Mouse (Mus musculus): Measurements from ENCODE around the gene Rps6ka3. TPM values are rescaled to one million over a fixed set of nuclear protein-coding genes. Genes with fewer than 3 reads are reported as not detected.

Rps6ka3 gene
- total RNA-seq (2021) = 10 to 100 TPM; 49.3 to 49.9 TPM
- long read RNA-seq, experiment 1, partial matches to known transcripts = 1 of 4 reads
- long read RNA-seq, experiment 1, other reads (novel, unspliced or antisense) = 3 of 4 reads
- long read RNA-seq, experiment 2, partial matches to known transcripts = 0 of 3 reads
- long read RNA-seq, experiment 2, other reads (novel, unspliced or antisense) = 3 of 3 reads

GRCm38 (mm10) chrX:159210007-159210406 lies at the start of gene Rps6ka3:
TSS of gene Rps6ka3 (plus strand) at chrX:159210307.
- intact Hi-C loops (cut with DNase I) = no loop called here

GRCm38 (mm10) chrX:159169200-159169599 lies 40.9 kb upstream of the Rps6ka3 start:
- no peak for DNase-seq (ENCODE audit: low spot score in 2 of 2)
- intact Hi-C loops (cut with DNase I) = no loop called here

More at GRCm38 (mm10) chrX:159210007-159210406, at the start of gene Rps6ka3:
- no peak for DNase-seq (ENCODE audit: low spot score in 2 of 2)

GRCm38 (mm10) chrX:159171579-159171978 lies 38.5 kb upstream of the Rps6ka3 start:
- DNase-seq (ENCODE audit: low spot score in 2 of 2) = no peak
- intact Hi-C loops (cut with DNase I) = no loop called here

DNA sequence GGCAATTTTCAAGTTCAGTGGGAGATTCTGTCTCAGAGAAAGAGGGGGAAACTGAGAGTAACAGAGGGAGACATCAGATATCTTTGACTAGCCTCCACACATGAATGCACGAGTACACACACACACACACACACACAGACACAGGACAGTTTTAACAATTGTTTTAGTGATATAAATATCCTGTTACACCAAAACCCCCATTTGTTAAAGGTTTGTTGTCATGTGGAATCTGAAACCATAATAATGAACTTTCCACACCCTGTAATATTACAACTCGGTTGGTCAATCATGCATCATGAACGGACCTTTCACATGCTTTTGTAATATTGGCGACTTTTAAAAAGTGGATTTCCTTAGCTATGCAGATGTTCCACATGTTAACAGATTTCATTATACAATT lies 18.5 kb upstream of the Rps6ka3 start:
- no peak for DNase-seq (ENCODE audit: low spot score in 2 of 2)
- intact Hi-C loops (cut with DNase I) = no loop called here

GRCm38 (mm10) chrX:159199495-159199894 lies 10.6 kb upstream of the Rps6ka3 start:
- intact Hi-C loops (cut with DNase I) = no loop called here
- no peak for DNase-seq (ENCODE audit: low spot score in 2 of 2)

- DNase-seq (ENCODE audit: low spot score in 2 of 2) = no peak
- intact Hi-C loops (cut with DNase I) = no loop called here
Observed at GRCm38 (mm10) chrX:159200101-159200500, 10.0 kb upstream of the Rps6ka3 start.

GRCm38 (mm10) chrX:159210892-159211583 lies 931 bp downstream of the Rps6ka3 start:
- intact Hi-C loops (cut with DNase I) = no loop called here
- DNase-seq (ENCODE audit: low spot score in 2 of 2) = peak in 1 of 2 experiments; percentile 16

GRCm38 (mm10) chrX:159215253-159215652 lies 5.1 kb downstream of the Rps6ka3 start:
- intact Hi-C loops (cut with DNase I) = no loop called here
- DNase-seq (ENCODE audit: low spot score in 2 of 2) = peak in 1 of 2 experiments; percentile 14

DNA sequence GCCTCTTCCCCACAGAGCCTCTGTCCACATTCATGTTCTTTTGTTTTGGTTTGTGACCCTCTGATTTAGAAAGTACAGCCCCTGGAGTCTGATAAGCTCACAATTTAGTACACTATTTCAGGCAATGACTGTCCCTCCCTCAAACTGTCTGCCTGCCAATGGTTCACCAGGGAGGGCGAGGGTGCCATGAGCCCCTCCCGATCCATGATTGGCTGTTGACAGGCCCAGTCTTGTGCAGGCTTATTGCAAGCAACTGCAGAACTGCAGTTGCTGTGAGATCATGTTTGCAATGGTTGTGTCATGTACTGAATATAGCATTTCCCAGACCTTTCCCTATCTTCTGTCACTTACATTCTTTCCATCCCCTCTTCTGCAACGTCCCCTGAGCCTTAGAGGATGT lies 12.4 kb downstream of the Rps6ka3 start:
- intact Hi-C loops (cut with DNase I) = no loop called here
- no peak for DNase-seq (ENCODE audit: low spot score in 2 of 2)

- no peak for DNase-seq (ENCODE audit: low spot score in 2 of 2)
- intact Hi-C loops (cut with DNase I) = no loop called here
Observed at GRCm38 (mm10) chrX:159237275-159237674, 27.2 kb downstream of the Rps6ka3 start.

- intact Hi-C loops (cut with DNase I) = no loop called here
- peak; percentile 9 to 14 for DNase-seq (ENCODE audit: low spot score in 2 of 2)
Observed at GRCm38 (mm10) chrX:159254001-159254884, 44.1 kb downstream of the Rps6ka3 start.

DNA sequence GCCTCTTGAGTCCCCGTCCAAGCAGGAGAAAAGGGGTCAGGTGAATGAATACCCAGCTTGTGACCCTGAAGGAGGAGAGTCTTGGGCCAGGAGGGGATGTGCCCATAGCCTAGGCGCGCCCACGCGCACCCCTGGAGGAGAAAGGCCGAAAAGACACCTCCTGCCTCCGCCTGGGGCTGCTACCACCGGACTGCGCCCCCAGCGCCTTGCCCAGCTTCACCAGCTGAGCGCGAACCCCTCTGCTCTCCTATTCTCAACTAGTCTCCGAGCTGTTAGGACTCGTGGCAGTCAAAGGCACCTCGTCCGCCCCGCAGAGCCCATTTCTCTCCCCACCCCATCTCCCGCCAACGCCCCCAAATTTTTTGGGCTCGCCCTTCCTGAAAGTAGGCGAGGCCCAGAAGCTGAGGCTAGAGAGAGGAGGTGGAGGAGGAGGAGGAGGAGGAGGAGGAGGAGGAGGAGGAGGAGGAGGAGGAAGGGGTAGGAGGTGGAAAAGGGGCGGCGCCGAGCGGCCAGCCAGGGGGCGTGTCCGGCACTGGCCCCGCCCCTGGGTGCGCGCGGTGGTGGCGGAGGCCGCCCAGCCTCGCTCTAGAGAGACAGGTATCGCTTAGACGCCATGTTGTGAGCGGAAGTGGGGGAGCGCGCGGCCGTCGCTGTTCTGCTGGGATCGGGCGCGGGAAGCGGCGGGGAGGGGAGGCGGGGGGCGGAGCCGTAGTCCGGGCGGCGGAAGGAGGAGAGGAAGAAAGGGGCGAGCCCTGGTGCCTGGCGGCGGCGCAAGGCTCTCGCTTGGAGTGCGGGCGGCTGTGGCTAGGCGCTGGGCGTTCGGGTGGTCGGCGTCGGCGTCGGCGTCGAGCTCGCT lies 45.2 kb downstream of the Rps6ka3 start:
- DNase-seq (ENCODE audit: low spot score in 2 of 2) = peak; percentile 71 to 84
- intact Hi-C loops (cut with DNase I) = no loop called here

GRCm38 (mm10) chrX:159256040-159256852 lies 46.1 kb downstream of the Rps6ka3 start:
- intact Hi-C loops (cut with DNase I) = no loop called here
- peak; percentile 7 for DNase-seq (ENCODE audit: low spot score in 2 of 2)

DNA sequence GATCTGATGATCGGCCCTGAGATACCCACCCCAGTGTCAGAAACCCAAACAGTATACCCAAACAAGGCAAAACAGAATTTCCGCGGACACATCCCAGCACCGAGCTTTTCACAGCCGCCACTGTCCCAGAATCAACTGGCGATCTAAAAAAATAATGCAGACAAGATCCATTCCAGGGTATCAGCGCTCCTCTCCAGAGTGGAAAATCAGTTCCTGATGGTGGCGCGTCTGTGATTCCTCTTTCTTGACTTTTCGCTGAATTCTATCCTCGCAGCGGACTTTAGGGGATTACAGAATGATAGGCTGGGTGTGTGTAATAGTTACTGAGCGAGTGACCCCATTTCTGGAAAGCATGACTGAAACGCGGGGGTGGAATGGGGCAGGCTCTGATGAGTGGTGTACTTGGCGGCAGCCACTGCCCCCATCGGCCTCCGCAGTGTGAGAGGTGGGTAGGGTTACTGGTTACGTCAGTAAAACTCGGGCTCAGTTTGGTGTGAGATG lies 46.9 kb downstream of the Rps6ka3 start:
- intact Hi-C loops (cut with DNase I) = no loop called here
- peak; percentile 14 to 16 for DNase-seq (ENCODE audit: low spot score in 2 of 2)

- no peak for DNase-seq (ENCODE audit: low spot score in 2 of 2)
- intact Hi-C loops (cut with DNase I) = loop anchor here (5.0 kb wide), 2 partner anchors 222 to 292 kb away; no protein-coding TSS in a partner anchor
Observed at GRCm38 (mm10) chrX:159264681-159265080, 54.6 kb downstream of the Rps6ka3 start.

DNA sequence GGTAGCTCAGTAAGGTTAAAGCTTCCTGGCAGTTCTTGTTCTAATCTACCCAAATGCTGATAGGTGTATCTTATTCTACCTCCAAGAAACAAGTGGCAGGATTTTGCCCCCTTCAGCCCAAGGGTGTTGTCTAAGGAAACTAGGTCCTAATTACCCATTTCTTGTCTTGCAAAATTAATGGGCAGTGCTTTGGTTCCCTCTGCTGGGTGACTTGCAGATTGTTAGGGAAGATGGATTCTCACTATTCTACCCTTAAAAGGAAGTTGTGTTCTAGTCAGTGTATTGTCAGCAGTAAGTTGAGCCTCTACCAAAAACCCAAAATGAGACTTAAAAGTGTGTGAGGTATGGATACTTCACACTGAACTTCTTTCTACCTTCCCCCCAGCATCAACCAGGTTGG lies 59.0 kb downstream of the Rps6ka3 start:
- intact Hi-C loops (cut with DNase I) = loop anchor here (5.0 kb wide), 2 partner anchors 227 to 297 kb away; no protein-coding TSS in a partner anchor

DNA sequence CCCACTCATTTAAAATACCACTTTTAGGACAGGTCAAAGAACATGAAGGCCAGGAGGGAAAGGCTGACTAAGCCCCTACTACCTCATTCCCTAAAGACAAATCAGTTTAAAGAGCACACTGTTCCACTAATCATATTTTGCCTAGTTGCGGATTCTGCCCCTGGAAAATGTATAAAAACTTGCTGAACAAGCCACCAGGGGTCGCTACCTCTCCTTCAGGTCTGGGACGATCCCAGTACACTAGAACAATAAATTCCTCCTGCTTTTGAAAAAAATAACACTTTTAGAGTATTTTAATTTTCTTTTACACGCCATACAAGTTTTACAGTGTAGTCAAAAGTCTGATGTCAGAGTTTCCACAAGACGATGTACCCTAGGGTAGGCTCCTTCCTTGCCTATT lies 76.7 kb downstream of the Rps6ka3 start:
- intact Hi-C loops (cut with DNase I) = no loop called here
- DNase-seq (ENCODE audit: low spot score in 2 of 2) = no peak

More for the DNA sequence above, 59.0 kb downstream of the Rps6ka3 start:
- DNase-seq (ENCODE audit: low spot score in 2 of 2) = peak; percentile 13 to 39

DNA sequence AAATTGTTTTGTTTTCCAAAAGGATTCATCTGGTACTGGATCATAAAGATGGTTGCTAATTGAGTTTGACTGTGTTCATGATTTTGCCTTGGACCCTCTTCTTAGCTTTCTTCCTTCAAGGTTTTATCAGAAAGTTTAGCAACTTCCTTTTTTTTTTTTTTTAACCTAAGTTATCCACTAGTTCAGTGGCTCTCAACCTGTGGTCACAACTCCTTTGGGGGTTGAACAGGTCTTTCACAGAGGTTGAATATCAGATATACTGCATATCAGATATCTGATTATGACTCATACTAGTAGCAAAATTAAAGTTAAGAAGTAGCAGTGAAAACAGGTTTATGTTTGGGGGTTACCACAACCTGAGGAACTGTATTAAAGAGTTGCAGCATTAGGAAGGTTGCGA lies 85.8 kb downstream of the Rps6ka3 start:
- intact Hi-C loops (cut with DNase I) = no loop called here
- no peak for DNase-seq (ENCODE audit: low spot score in 2 of 2)

Measured in left cerebral cortex, postnatal 14 days (tissue).